Mouse (Mus musculus): ENCODE results near the gene Olfr645. TPM values are rescaled to one million over a fixed set of nuclear protein-coding genes. Genes with fewer than 3 reads are reported as not detected.

Gene Olfr645
- polyA plus RNA-seq (2012; ENCODE audit: low replicate concordance), result not detected in 2 replicates

GRCm38 (mm10) chr7:104085365-104085764 lies at the start of gene Olfr645:
Gene Olfr645, minus strand, starts transcription at chr7:104085465.

GRCm38 (mm10) chr7:104129726-104130125 lies 44.5 kb upstream of the Olfr645 start, which contains the start of gene Ubqln5:
Gene Ubqln5, minus strand, starts transcription at chr7:104129826.

DNA sequence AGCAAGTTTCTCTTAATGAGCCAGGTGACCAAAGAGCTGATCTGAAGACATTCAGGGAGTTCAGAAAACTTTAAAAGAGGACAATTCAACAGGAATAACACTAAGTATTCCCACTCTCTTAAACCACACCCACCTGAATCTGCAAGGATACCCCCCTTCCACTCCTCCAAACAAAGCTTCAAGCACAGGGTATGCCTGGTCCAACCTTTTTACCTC lies 19.4 kb upstream of the Olfr645 start, which contains the start of gene Olfr646:
Gene Olfr646, plus strand, starts transcription at position 117 of the 216 bp plus-strand sequence.

DNA sequence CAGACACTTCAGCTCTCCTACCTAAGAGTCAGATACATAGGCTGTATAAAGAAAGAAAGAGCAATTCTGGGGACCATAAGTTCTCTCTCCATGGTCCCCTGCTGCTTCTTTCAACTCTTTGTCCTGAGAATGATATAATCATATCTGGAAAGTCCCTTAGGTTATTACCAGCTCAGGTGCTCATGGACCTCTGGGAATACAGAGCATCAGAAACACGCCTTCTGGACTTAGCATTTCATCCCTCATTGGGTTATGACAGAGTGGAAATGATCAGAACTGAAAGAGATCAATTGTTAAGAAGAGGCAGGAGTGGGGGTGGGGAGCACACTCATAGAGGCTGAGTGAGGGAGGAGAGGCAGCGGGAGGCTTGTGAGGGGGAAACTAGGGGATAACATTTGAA lies 13.5 kb downstream of the Olfr645 start, which contains the start of gene Olfr644:
Gene Olfr644, minus strand, starts transcription at position 101 of the 400 bp plus-strand sequence.

GRCm38 (mm10) chr7:104061345-104061744 lies 23.9 kb downstream of the Olfr645 start, which contains the start of gene 4930516K23Rik:
Gene 4930516K23Rik, minus strand, starts transcription at chr7:104061445.

DNA sequence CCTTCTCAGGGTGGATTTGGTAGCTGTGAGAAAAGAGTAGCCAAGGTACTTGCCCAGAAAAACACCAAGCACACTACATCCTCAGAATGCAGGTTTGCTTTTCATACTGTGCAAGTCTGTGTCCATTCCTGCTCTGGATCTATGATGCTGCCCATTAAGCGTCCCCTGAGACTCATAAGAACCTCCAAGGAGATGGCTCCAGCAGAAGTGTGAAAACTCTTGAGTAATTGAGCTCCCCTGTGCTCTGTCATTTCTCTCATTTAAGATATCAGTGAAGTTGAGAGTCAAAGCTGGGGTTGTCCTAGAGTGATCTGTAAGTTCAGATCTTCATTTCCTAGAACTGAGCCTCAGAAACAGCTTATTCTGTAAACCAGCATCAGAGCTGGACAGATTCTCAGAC lies 32.7 kb downstream of the Olfr645 start, which contains the start of gene Olfr642:
Gene Olfr642, minus strand, starts transcription at position 101 of the 400 bp plus-strand sequence.

GRCm38 (mm10) chr7:104035145-104035544 lies 50.1 kb downstream of the Olfr645 start, which contains the start of gene Olfr641:
Gene Olfr641, plus strand, starts transcription at chr7:104035445.

Other genes starting within 250 kb of the Olfr645 start
- not detected in 2 replicates for gene Hbb-bh2, start 244.9 kb downstream of the Olfr645 start, polyA plus RNA-seq (2012; ENCODE audit: low replicate concordance)
- gene Hbb-bh1, start 242.3 kb downstream of the Olfr645 start, polyA plus RNA-seq (2012; ENCODE audit: low replicate concordance), result not detected in 2 replicates
- gene Hbb-y, start 232.2 kb downstream of the Olfr645 start, polyA plus RNA-seq (2012; ENCODE audit: low replicate concordance), result not detected in 2 replicates
- not detected in 2 replicates for gene Olfr66, start 199.2 kb downstream of the Olfr645 start, polyA plus RNA-seq (2012; ENCODE audit: low replicate concordance)
- not detected in 2 replicates for gene Olfr64, start 191.0 kb downstream of the Olfr645 start, polyA plus RNA-seq (2012; ENCODE audit: low replicate concordance)
- gene Olfr65, start 182.0 kb downstream of the Olfr645 start, polyA plus RNA-seq (2012; ENCODE audit: low replicate concordance), result not detected in 2 replicates
- 0.38 TPM in 1 of 2 replicates, not detected in the other for gene Olfr631, start 156.6 kb downstream of the Olfr645 start, polyA plus RNA-seq (2012; ENCODE audit: low replicate concordance)
- not detected in 2 replicates for gene Olfr632, start 151.1 kb downstream of the Olfr645 start, polyA plus RNA-seq (2012; ENCODE audit: low replicate concordance)
- gene Olfr633, start 141.0 kb downstream of the Olfr645 start, polyA plus RNA-seq (2012; ENCODE audit: low replicate concordance), result not detected in 2 replicates
- not detected in 2 replicates for gene Olfr635, start 114.3 kb downstream of the Olfr645 start, polyA plus RNA-seq (2012; ENCODE audit: low replicate concordance)
- not detected in 2 replicates for gene Olfr638, start 86.7 kb downstream of the Olfr645 start, polyA plus RNA-seq (2012; ENCODE audit: low replicate concordance)
- 0.02 TPM in 1 of 2 replicates, not detected in the other for gene Olfr639, start 68.2 kb downstream of the Olfr645 start, polyA plus RNA-seq (2012; ENCODE audit: low replicate concordance)
- 0.08 TPM in 1 of 2 replicates, not detected in the other for gene Olfr640, start 59.9 kb downstream of the Olfr645 start, polyA plus RNA-seq (2012; ENCODE audit: low replicate concordance)
- not detected in 2 replicates for gene Olfr641, start 50.0 kb downstream of the Olfr645 start, polyA plus RNA-seq (2012; ENCODE audit: low replicate concordance)
- not detected in 2 replicates for gene Olfr642, start 32.8 kb downstream of the Olfr645 start, polyA plus RNA-seq (2012; ENCODE audit: low replicate concordance)
- not detected in 2 replicates for gene 4930516K23Rik, start 24.0 kb downstream of the Olfr645 start, polyA plus RNA-seq (2012; ENCODE audit: low replicate concordance)
- gene Olfr644, start 13.6 kb downstream of the Olfr645 start, polyA plus RNA-seq (2012; ENCODE audit: low replicate concordance), result not detected in 2 replicates
- gene Olfr646, start 19.4 kb upstream of the Olfr645 start, polyA plus RNA-seq (2012; ENCODE audit: low replicate concordance), result not detected in 2 replicates
- gene Ubqln5, start 44.4 kb upstream of the Olfr645 start, polyA plus RNA-seq (2012; ENCODE audit: low replicate concordance), result not detected in 2 replicates
- not detected in 2 replicates for gene Olfr643, start 51.9 kb upstream of the Olfr645 start, polyA plus RNA-seq (2012; ENCODE audit: low replicate concordance)
- not detected in 2 replicates for gene Ubqln3, start 57.8 kb upstream of the Olfr645 start, polyA plus RNA-seq (2012; ENCODE audit: low replicate concordance)
- gene Ubqlnl, start 65.1 kb upstream of the Olfr645 start, polyA plus RNA-seq (2012; ENCODE audit: low replicate concordance), result not detected in 2 replicates
- gene Olfm5, start 79.4 kb upstream of the Olfr645 start, polyA plus RNA-seq (2012; ENCODE audit: low replicate concordance), result not detected in 2 replicates
- gene Olfr648, start 97.9 kb upstream of the Olfr645 start, polyA plus RNA-seq (2012; ENCODE audit: low replicate concordance), result not detected in 2 replicates
- not detected in 2 replicates for gene Olfr649, start 110.5 kb upstream of the Olfr645 start, polyA plus RNA-seq (2012; ENCODE audit: low replicate concordance)
- gene Trim6, start 133.3 kb upstream of the Olfr645 start, polyA plus RNA-seq (2012; ENCODE audit: low replicate concordance), result not detected in 2 replicates
- gene Trim34a, start 159.0 kb upstream of the Olfr645 start, polyA plus RNA-seq (2012; ENCODE audit: low replicate concordance), result 0.09 TPM in 1 of 2 replicates, not detected in the other
- gene Trim5, start 202.6 kb upstream of the Olfr645 start, polyA plus RNA-seq (2012; ENCODE audit: low replicate concordance), result 0.06 TPM in 1 of 2 replicates, not detected in the other
- gene Trim12a, start 230.0 kb upstream of the Olfr645 start, polyA plus RNA-seq (2012; ENCODE audit: low replicate concordance), result not detected in 2 replicates
- gene Trim34b, start 244.0 kb upstream of the Olfr645 start, polyA plus RNA-seq (2012; ENCODE audit: low replicate concordance), result 0.15 and 0.36 TPM in 2 replicates